Mouse (Mus musculus) forebrain, postnatal 0 days (tissue): ENCODE measurements at regions not wholly inside any gene's neighbourhood (a gene's known extent, or its start where the extent isn't known, plus 50 kb on each side); places are given as distances from the start of the nearest gene placed in this dataset.

Experiments used
- ATAC-seq: fragments of 200-750 bp; cut with Nextera tagmentation; 2 replicates; pipeline ENCODE4 v1.8.0; 2017; ENCODE audit warnings: mild to moderate bottlenecking, moderate library complexity
- DNase-seq: peaks from one replicate; pipeline ENCODE4 v3.0.0-alpha.2; 2015
- H3K27ac ChIP-seq: fragments of 300-500 bp; sonication (generic); 2 replicates; pipeline ENCODE4 v1.5.1; 2014; ENCODE audit warnings: low read depth, mild to moderate bottlenecking, antibody characterized with exemption, low read length, moderate library complexity, mixed read lengths
- H3K27me3 ChIP-seq: fragments of 300-500 bp; sonication (generic); 2 replicates; pipeline ENCODE4 v1.6.1; 2014; ENCODE audit warnings: mild to moderate bottlenecking, low read length, mixed read lengths; ENCODE audit not compliant: insufficient read depth
- H3K36me3 ChIP-seq: fragments of 300-500 bp; sonication (generic); 2 replicates; pipeline ENCODE4 v1.6.1; 2014; ENCODE audit warnings: mild to moderate bottlenecking, moderate library complexity; ENCODE audit not compliant: insufficient read depth
- H3K4me1 ChIP-seq: fragments of 300-500 bp; sonication (generic); 2 replicates; pipeline ENCODE4 v1.6.1; 2014; ENCODE audit warnings: antibody characterized with exemption; ENCODE audit not compliant: insufficient read depth
- H3K4me2 ChIP-seq: fragments of 300-500 bp; sonication (generic); 2 replicates; pipeline ENCODE4 v1.6.1; 2014; ENCODE audit warnings: low read depth, mild to moderate bottlenecking, moderate library complexity
- H3K4me3 ChIP-seq: fragments of 300-500 bp; sonication (generic); 2 replicates; pipeline ENCODE4 v1.5.1; 2014; ENCODE audit warnings: low read depth, low read length, mixed read lengths
- H3K9ac ChIP-seq: fragments of 300-500 bp; sonication (generic); 2 replicates; pipeline ENCODE4 v1.6.1; 2014; ENCODE audit warnings: mild to moderate bottlenecking
- H3K9me3 ChIP-seq: fragments of 300-500 bp; sonication (generic); 2 replicates; pipeline ENCODE4 v1.6.1; 2016; ENCODE audit warnings: low read length
- CTCF ChIP-seq: sonication (generic); IDR thresholded peaks from 2 replicates; pipeline ENCODE4 v1.5.1; 2016; ENCODE audit warnings: antibody characterized with exemption, control low read depth, low read depth
- WGBS: fragments of 180-500 bp; shearing (Covaris S2); extraction: QIAGEN DNeasy Blood & Tissue Kit; methylation state at CpG from one replicate; pipeline ENCODE4 v1.1.7; 2014; 5-methylcytosine and 5-hydroxymethylcytosine counted together
- microRNA-seq, 2 experiments: library from miRNA; unstranded; fragments of <30 nt; microRNA quantifications; one replicate each; pipeline ENCODE4; 2016

DNA sequence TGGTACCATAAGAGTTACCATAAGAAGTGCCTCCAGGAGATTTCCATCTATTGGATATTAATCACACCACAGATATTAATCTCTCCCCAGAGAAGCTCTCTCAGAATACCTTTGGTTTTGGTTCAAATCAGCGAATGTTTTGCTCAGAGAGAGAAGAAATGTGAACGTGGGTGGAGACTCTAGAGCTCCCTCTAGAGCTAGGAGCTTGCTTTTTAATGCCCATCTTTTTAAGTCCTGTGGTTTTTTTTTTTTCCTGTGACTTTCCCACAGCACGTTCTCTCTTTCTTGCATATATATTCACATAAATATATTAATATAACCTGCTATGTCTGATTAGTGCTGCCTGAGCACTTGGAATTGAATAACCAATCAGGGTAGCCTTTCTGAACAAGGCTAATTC is 90.4 kb upstream of the Chrm3 start:
- H3K4me3 ChIP-seq = no peak overlapping the region
- H3K36me3 ChIP-seq = no peaks in the 10 kb centered on the region
- H3K4me2 ChIP-seq = no peak overlapping the region
- no peaks in the 10 kb centered on the region for H3K9me3 ChIP-seq
- no peak overlapping the region for H3K9ac ChIP-seq
- no peak for ATAC-seq
- 44% methylated on average over 3 of the region's 3 CpGs for WGBS
- H3K4me1 ChIP-seq = no peaks in the 10 kb centered on the region
- no peak for DNase-seq
- no peak for TF ChIP-seq CTCF
- H3K27ac ChIP-seq = no peak overlapping the region
- no peaks in the 10 kb centered on the region for H3K27me3 ChIP-seq

DNA sequence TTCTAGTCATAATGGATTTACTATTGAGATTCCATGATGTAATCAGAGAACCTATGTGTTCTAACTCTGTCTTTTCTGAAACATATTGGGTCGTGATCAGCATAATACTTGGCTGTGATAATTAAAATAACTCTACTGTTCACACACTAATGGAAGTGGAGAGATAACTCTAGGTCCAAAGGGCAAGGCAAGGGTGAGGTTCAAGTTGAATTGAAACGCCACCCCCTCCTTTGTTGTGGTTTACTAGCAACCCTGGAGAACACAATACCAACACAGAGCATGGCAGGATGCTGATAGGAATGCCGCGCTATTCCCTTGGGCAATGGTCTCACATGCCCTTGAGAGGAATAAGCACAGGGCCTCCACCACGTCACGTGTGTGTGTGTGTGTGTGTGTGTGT is 88.9 kb upstream of the Chrm3 start:
- no peaks in the 10 kb centered on the region for H3K36me3 ChIP-seq
- no peak overlapping the region for H3K9ac ChIP-seq
- no peaks in the 10 kb centered on the region for H3K9me3 ChIP-seq
- no peak overlapping the region for H3K27ac ChIP-seq
- H3K27me3 ChIP-seq = no peaks in the 10 kb centered on the region
- H3K4me3 ChIP-seq = no peak overlapping the region
- TF ChIP-seq CTCF = no peak
- no peaks in the 10 kb centered on the region for H3K4me1 ChIP-seq
- ATAC-seq (no peak), DNase-seq (no peak)
- no peak overlapping the region for H3K4me2 ChIP-seq
- WGBS = 89% methylated on average over 6 of the region's 6 CpGs

- 81% methylated on average over 1 of the region's 1 CpGs for WGBS
- Histone ChIP-seq H3K36me3 (no peaks in the 10 kb centered on the region), H3K27ac (no peak overlapping the region), H3K4me1 (no peaks in the 10 kb centered on the region), H3K4me3 (no peak overlapping the region), H3K27me3 (no peaks in the 10 kb centered on the region), H3K9me3 (no peaks in the 10 kb centered on the region), H3K4me2 (no peak overlapping the region), H3K9ac (no peak overlapping the region)
- DNase-seq (no peak), ATAC-seq (no peak)
- no peak for TF ChIP-seq CTCF
Observed at GRCm38 (mm10) chr13:10447806-10448205, 87.2 kb upstream of the Chrm3 start.

GRCm38 (mm10) chr13:10445679-10446078 is 85.0 kb upstream of the Chrm3 start:
- ATAC-seq (no peak), DNase-seq (no peak)
- Histone ChIP-seq H3K9ac (no peak overlapping the region), H3K27me3 (no peaks in the 10 kb centered on the region), H3K4me3 (no peak overlapping the region), H3K4me1 (no peaks in the 10 kb centered on the region), H3K27ac (no peak overlapping the region), H3K9me3 (no peaks in the 10 kb centered on the region), H3K36me3 (no peaks in the 10 kb centered on the region), H3K4me2 (no peak overlapping the region)
- no peak for TF ChIP-seq CTCF
- 57% methylated on average over 3 of the region's 3 CpGs for WGBS

Small RNA genes lying in the stretch of these regions (microRNA-seq; reads per million reads assigned to microRNA genes)
- 0 reads per million in 2 experiments for gene Gm23415
